ENCODE assay signal across 7 mouse cellular contexts in the genomic region with DNA sequence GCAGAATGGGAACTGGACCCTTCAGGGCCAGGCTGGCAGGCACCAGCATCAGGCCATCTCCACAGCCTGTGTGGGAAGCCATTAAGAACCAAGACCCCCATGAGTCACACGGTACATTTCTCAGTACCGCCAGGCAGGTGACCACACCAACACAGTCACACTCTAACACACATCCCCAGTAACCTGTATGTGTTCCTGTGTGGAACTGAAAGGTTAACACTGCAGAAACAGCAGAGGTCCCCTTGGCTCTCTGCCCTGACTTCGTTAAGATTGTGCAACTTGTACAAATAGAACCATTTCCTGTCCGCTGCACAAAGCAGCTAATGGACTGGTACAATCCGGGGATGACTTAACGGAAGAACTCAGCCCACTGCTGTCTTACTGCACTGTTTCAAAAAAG. TPM values are rescaled to one million over a fixed set of nuclear protein-coding genes. Genes with fewer than 3 reads are reported as not detected.
DNase-seq lines count a peak whose midpoint lies in the region; ATAC-seq and TF ChIP-seq lines count a peak whose summit lies in the region.

No protein-coding gene starts in this region.

- H3K79me2 ChIP-seq in heart, adult 2 months (replicated peaks; ENCODE audit: control insufficient read depth, insufficient read depth, low read length), result peaks cover 5% of the 10 kb centered on the region; the same call in 1 of the 2 replicates

- H3K4me2 ChIP-seq in midbrain, embryonic 14.5 days (ENCODE audit: low read length), result no peak overlapping the region
- peak overlapping the region; percentile 38 for H3K4me2 ChIP-seq in kidney, embryonic 15.5 days

- H3K4me3 ChIP-seq in midbrain, embryonic 14.5 days (replicated peaks; ENCODE audit: low read depth, low read length), result no peak overlapping the region
- no peak overlapping the region for H3K4me3 ChIP-seq in midbrain, embryonic 10.5 days
- peak overlapping the region; percentile 19 for H3K4me3 ChIP-seq in heart, adult 2 months
- no peak overlapping the region for H3K4me3 ChIP-seq in kidney, embryonic 15.5 days (replicated peaks)

- TF ChIP-seq EP300 in heart, adult 2 months (IDR thresholded peaks at IDR 0.05; ENCODE audit: insufficient read depth, low read depth, low read length), result peak; percentile 81

- no peaks in the 10 kb centered on the region for H3K27me3 ChIP-seq in midbrain, embryonic 14.5 days (ENCODE audit: control insufficient read depth, insufficient read depth, low read length)
- H3K27me3 ChIP-seq in midbrain, embryonic 10.5 days (ENCODE audit: low read depth, poor library complexity, severe bottlenecking), result no peaks in the 10 kb centered on the region
- H3K27me3 ChIP-seq in heart, adult 2 months (ENCODE audit: control insufficient read depth, insufficient read depth, low read length), result no peaks in the 10 kb centered on the region
- no peaks in the 10 kb centered on the region for H3K27me3 ChIP-seq in kidney, embryonic 15.5 days

- no peaks in the 10 kb centered on the region for H3K36me3 ChIP-seq in midbrain, embryonic 14.5 days (ENCODE audit: control insufficient read depth, insufficient read depth, low read length)
- H3K36me3 ChIP-seq in midbrain, embryonic 10.5 days, result peaks cover 11% of the 10 kb centered on the region
- peaks cover 2% of the 10 kb centered on the region for H3K36me3 ChIP-seq in heart, adult 2 months (ENCODE audit: control insufficient read depth, insufficient read depth, low read length)
- 0 out of 2 replicates have a peak, but pooled peaks cover 3% of the 10 kb centered on the region for H3K36me3 ChIP-seq in kidney, embryonic 15.5 days

- 78% methylated on average over 6 of the region's 6 CpGs for WGBS in midbrain, embryonic 14.5 days
- WGBS in midbrain, embryonic 10.5 days, result 86% methylated on average over 6 of the region's 6 CpGs
- WGBS in heart, adult 2 months, result 13% methylated on average over 6 of the region's 6 CpGs
- WGBS in kidney, embryonic 15.5 days, result 33% methylated on average over 6 of the region's 6 CpGs

- intact Hi-C loops in heart, adult 2 months (cut with DNase I), result loop anchor here (1.0 kb wide), 1 partner anchor 19 kb away; no protein-coding TSS in a partner anchor

- TF ChIP-seq POLR2A in heart, adult 2 months (IDR thresholded peaks at IDR 0.05; ENCODE audit: insufficient read depth, low read depth, low read length), result no peak

- peak; percentile 39 for DNase-seq in midbrain, embryonic 14.5 days
- DNase-seq in midbrain, embryonic 10.5 days (ENCODE audit: low spot score), result no peak
- DNase-seq in adrenal gland, postnatal 36 days, result peak; percentile 79 to 87
- DNase-seq in heart, adult 2 months, result peak; percentile 75 to 79
- DNase-seq in lung, postnatal 4 days, result peak; percentile 82 to 88
- DNase-seq in urinary bladder, postnatal 36 days (ENCODE audit: low spot score in 2 of 2), result peak; percentile 80 to 85

- no peak overlapping the region for H3K9ac ChIP-seq in midbrain, embryonic 14.5 days (replicated peaks; ENCODE audit: low read length)
- 0 out of 2 replicates have a peak overlapping the region, but pooled peaks have one; percentile 10 for H3K9ac ChIP-seq in heart, adult 2 months (ENCODE audit: low read depth, low read length)
- no peak overlapping the region for H3K9ac ChIP-seq in kidney, embryonic 15.5 days

- no peak for ATAC-seq in midbrain, embryonic 14.5 days (ENCODE audit: low FRiP score, low TSS enrichment)
- peak; percentile 59 for ATAC-seq in kidney, embryonic 15.5 days (replicated peaks; ENCODE audit: low FRiP score)

- no peak overlapping the region for H3K27ac ChIP-seq in midbrain, embryonic 14.5 days (replicated peaks; ENCODE audit: low read depth, low read length)
- H3K27ac ChIP-seq in midbrain, embryonic 10.5 days (replicated peaks), result no peak overlapping the region
- peak overlapping the region; percentile 59 for H3K27ac ChIP-seq in heart, adult 2 months
- peak overlapping the region; percentile 86 for H3K27ac ChIP-seq in kidney, embryonic 15.5 days

- peaks cover 4% of the 10 kb centered on the region; the same call in 1 of the 2 replicates for H3K9me3 ChIP-seq in midbrain, embryonic 14.5 days (ENCODE audit: control insufficient read depth, low read length)
- H3K9me3 ChIP-seq in midbrain, embryonic 10.5 days (replicated peaks), result peaks cover 9% of the 10 kb centered on the region
- H3K9me3 ChIP-seq in kidney, embryonic 15.5 days (replicated peaks), result no peaks in the 10 kb centered on the region

- H3K4me1 ChIP-seq in midbrain, embryonic 14.5 days (ENCODE audit: control insufficient read depth, insufficient read depth, low read length), result no peaks in the 10 kb centered on the region
- no peaks in the 10 kb centered on the region for H3K4me1 ChIP-seq in midbrain, embryonic 10.5 days
- H3K4me1 ChIP-seq in heart, adult 2 months (ENCODE audit: control insufficient read depth, insufficient read depth, low read length), result peaks cover 31% of the 10 kb centered on the region
- H3K4me1 ChIP-seq in kidney, embryonic 15.5 days, result peaks cover 66% of the 10 kb centered on the region

- no peak for TF ChIP-seq CTCF in heart, adult 2 months (IDR thresholded peaks at IDR 0.05)

RNA-seq across cellular contexts. Expression of a gene that starts 21.1 kb away (rescaled TPM):
- polyA plus RNA-seq in midbrain, embryonic 14.5 days (2014; fragmentation: Nextera tagmentation; extraction: Ambion mirVana), result 6.7 and 8.1 TPM in 2 replicates
- polyA plus RNA-seq in midbrain, embryonic 10.5 days (2016; fragmentation: Nextera tagmentation; extraction: Ambion mirVana), result 11.3 and 11.4 TPM in 2 replicates
- total RNA-seq in adrenal gland, postnatal 36 days (2021), result 100 to 1,000 TPM; 127 to 174 TPM
- 10 to 100 TPM; 52.1 to 57.4 TPM for total RNA-seq in heart, adult 2 months (2021)
- polyA plus RNA-seq in heart, adult 2 months (2012; rRNA removed), result 15.3 and 24.7 TPM in 2 replicates
- 27.9 and 32.8 TPM in 2 replicates for polyA plus RNA-seq in kidney, embryonic 15.5 days (2015; fragmentation: Nextera tagmentation; extraction: Ambion mirVana)

Comparison
In these comparisons a context has a peak if more than half of its experiments do, and no peak if none do; other contexts are left out.
1. H3K27ac ChIP-seq: peak in heart, adult 2 months (single experiment) and kidney, embryonic 15.5 days (single experiment); none in midbrain, embryonic 14.5 days (single experiment) and midbrain, embryonic 10.5 days (single experiment).